Mouse (Mus musculus): ENCODE measurements at regions not wholly inside any gene's neighbourhood (a gene's known extent, or its start where the extent isn't known, plus 50 kb on each side); places are given as distances from the start of the nearest gene placed in this dataset.

- TF ChIP-seq CEBPB (IDR thresholded peaks at IDR 0.05; ENCODE audit: low read depth) (no peak), MAX (IDR thresholded peaks at IDR 0.05) (no peak), CTCF (IDR thresholded peaks at IDR 0.05; ENCODE audit: control insufficient read depth, insufficient read depth, insufficient read length) (no peak), USF1 (IDR thresholded peaks at IDR 0.05; ENCODE audit: low read depth) (no peak), MYOD1 (IDR thresholded peaks at IDR 0.05; ENCODE audit: control insufficient read depth, insufficient read length, low read depth) (no peak), MYOG (IDR thresholded peaks at IDR 0.05; ENCODE audit: control insufficient read depth, extremely low read depth, insufficient read length) (no peak), FOSL1 (IDR thresholded peaks at IDR 0.05; ENCODE audit: insufficient read depth, low read length, poor library complexity, severe bottlenecking) (no peak)
Measured at GRCm38 (mm10) chr7:136417327-136417726, 477.1 kb upstream of the Mgmt start.
